Mouse (Mus musculus): Measurements from ENCODE around the gene Ifih1.

The Ifih1 gene

DNA sequence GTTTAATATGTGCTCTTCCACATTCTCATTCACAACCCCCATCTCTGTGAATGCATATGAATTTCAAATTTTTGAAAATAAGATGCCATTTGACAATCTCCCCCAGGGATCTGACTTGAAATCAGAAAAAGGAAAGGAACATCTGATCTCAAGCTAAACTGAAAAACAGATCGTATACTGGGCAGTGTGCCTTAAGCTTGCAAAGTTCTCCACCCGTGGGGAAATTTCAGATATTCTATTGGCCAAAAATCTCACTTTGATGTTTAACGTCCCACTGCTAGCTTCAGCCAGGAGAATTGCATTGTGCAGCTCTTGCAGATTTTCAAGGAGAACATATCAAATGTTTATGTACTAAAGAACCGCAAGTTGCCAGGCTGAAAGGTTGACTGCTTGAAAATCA is 96.9 kb downstream of the Ifih1 start:
- no peak for DNase-seq (ENCODE audit: low spot score)

DNA sequence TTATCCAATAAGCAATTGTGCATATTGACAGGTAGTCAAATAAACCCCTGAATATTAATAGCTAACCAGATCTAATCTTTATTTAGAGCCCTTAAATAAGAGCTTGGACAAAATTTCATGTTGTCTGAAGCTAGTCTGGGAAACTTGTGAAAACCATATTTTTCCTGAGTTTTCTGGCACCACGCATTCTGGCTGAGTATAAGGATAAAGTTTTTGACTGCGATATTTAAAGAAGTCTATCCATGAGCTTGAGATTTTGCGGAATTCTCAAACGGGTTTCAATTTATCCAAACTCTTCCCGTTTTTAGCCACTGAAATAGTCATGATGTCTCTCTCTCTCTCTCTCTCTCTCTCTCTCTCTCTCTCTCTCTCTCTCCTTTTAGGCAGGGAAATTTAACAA is 98.0 kb downstream of the Ifih1 start:
- DNase-seq (ENCODE audit: low spot score), result no peak

Data from layer of hippocampus, adult 9-10 months (tissue).